Mouse (Mus musculus) midbrain, embryonic 13.5 days (tissue): Measurements from ENCODE around the gene Dusp1. TPM values are rescaled to one million over a fixed set of nuclear protein-coding genes. Genes with fewer than 3 reads are reported as not detected.

Source experiments
- ATAC-seq: fragments of 200-750 bp; cut with Nextera tagmentation; 2 replicates; pipeline ENCODE4 v1.8.0; 2017; ENCODE audit warnings: mild to moderate bottlenecking, moderate TSS enrichment, moderate library complexity
- H3K27ac ChIP-seq: fragments of 300-500 bp; sonication (generic); 2 replicates; pipeline ENCODE4 v1.5.1; 2015; ENCODE audit warnings: inconsistent platforms, mild to moderate bottlenecking, moderate library complexity
- H3K27me3 ChIP-seq: fragments of 300-500 bp; sonication (generic); 2 replicates; pipeline ENCODE4 v1.6.1; 2015; ENCODE audit warnings: mild to moderate bottlenecking, inconsistent platforms
- H3K36me3 ChIP-seq: fragments of 300-500 bp; sonication (generic); 2 replicates; pipeline ENCODE4 v1.6.1; 2015; ENCODE audit warnings: mild to moderate bottlenecking, inconsistent platforms
- H3K4me1 ChIP-seq: fragments of 300-500 bp; sonication (generic); replicated peaks from 2 replicates; pipeline ENCODE4 v1.6.1; 2015; ENCODE audit warnings: inconsistent platforms
- H3K4me2 ChIP-seq: fragments of 300-500 bp; sonication (generic); replicated peaks from 2 replicates; pipeline ENCODE4 v1.6.1; 2015; ENCODE audit warnings: moderate library complexity, mild to moderate bottlenecking, inconsistent platforms
- H3K4me3 ChIP-seq: fragments of 300-500 bp; sonication (generic); replicated peaks from 2 replicates; pipeline ENCODE4 v1.5.1; 2015; ENCODE audit warnings: mild to moderate bottlenecking, inconsistent platforms
- H3K9ac ChIP-seq: fragments of 300-500 bp; sonication (generic); replicated peaks from 2 replicates; pipeline ENCODE4 v1.6.1; 2015; ENCODE audit warnings: mild to moderate bottlenecking, inconsistent platforms
- H3K9me3 ChIP-seq: fragments of 300-500 bp; sonication (generic); 2 replicates; pipeline ENCODE4 v1.6.1; 2016; ENCODE audit warnings: mild to moderate bottlenecking, inconsistent platforms
- WGBS: fragments of 180-500 bp; shearing (Covaris S2); methylation state at CpG from one replicate; pipeline ENCODE4 v1.1.7; 2015; 5-methylcytosine and 5-hydroxymethylcytosine counted together
- polyA plus RNA-seq: library from polyadenylated mRNA; unstranded; fragments of >200 nt; fragmentation: Nextera tagmentation; extraction: Ambion mirVana; gene quantifications from 2 replicates; pipeline ENCODE4 v1.2.1, GENCODE M21; 2015

The Dusp1 gene
- polyA plus RNA-seq, 1 experiment from 2014 or later, result 43.8 TPM

GRCm38 (mm10) chr17:26571377-26571776, 9.4 kb upstream of the Dusp1 start:
- Histone ChIP-seq H3K4me1 (peaks cover 10% of the 10 kb centered on the region; the same call in 1 of the 2 replicates), H3K27ac (no peak overlapping the region), H3K9me3 (peaks cover 5% of the 10 kb centered on the region; the same call in 1 of the 2 replicates), H3K27me3 (no peaks in the 10 kb centered on the region), H3K4me3 (no peak overlapping the region), H3K9ac (no peak overlapping the region), H3K4me2 (no peak overlapping the region), H3K36me3 (peaks cover 59% of the 10 kb centered on the region)
- ATAC-seq, result no peak
- WGBS, result 89% methylated on average over 3 of the region's 3 CpGs

- Histone ChIP-seq H3K36me3 (peaks cover 60% of the 10 kb centered on the region), H3K4me2 (no peak overlapping the region), H3K4me1 (0 out of 2 replicates have a peak, but pooled peaks cover 7% of the 10 kb centered on the region), H3K4me3 (no peak overlapping the region), H3K9me3 (peaks cover 5% of the 10 kb centered on the region; the same call in 1 of the 2 replicates), H3K9ac (no peak overlapping the region), H3K27ac (no peak overlapping the region), H3K27me3 (no peaks in the 10 kb centered on the region)
- 91% methylated on average over 11 of the region's 11 CpGs for WGBS
- ATAC-seq, result no peak
Observed at GRCm38 (mm10) chr17:26570651-26571118, 8.8 kb upstream of the Dusp1 start.

- H3K9me3 ChIP-seq, result peaks cover 5% of the 10 kb centered on the region; the same call in 1 of the 2 replicates
- H3K4me2 ChIP-seq, result no peak overlapping the region
- no peak for ATAC-seq
- no peak overlapping the region for H3K27ac ChIP-seq
- no peak overlapping the region for H3K9ac ChIP-seq
- 86% methylated on average over 4 of the region's 4 CpGs for WGBS
- H3K4me3 ChIP-seq, result no peak overlapping the region
- H3K36me3 ChIP-seq, result peaks cover 65% of the 10 kb centered on the region
- H3K27me3 ChIP-seq, result no peaks in the 10 kb centered on the region
- H3K4me1 ChIP-seq, result peaks cover 7% of the 10 kb centered on the region
Observed at GRCm38 (mm10) chr17:26569594-26570350, 7.8 kb upstream of the Dusp1 start.

- Histone ChIP-seq H3K4me1 (peaks cover 20% of the 10 kb centered on the region), H3K27me3 (no peaks in the 10 kb centered on the region), H3K9ac (no peak overlapping the region), H3K27ac (no peak overlapping the region), H3K9me3 (peaks cover 5% of the 10 kb centered on the region; the same call in 1 of the 2 replicates), H3K4me2 (no peak overlapping the region), H3K4me3 (no peak overlapping the region), H3K36me3 (peaks cover 82% of the 10 kb centered on the region)
- no peak for ATAC-seq
- 97% methylated on average over 4 of the region's 4 CpGs for WGBS
Observed at GRCm38 (mm10) chr17:26567818-26568173, 5.9 kb upstream of the Dusp1 start.

GRCm38 (mm10) chr17:26567142-26567817, 5.4 kb upstream of the Dusp1 start:
- WGBS, result 86% methylated on average over 8 of the region's 8 CpGs
- Histone ChIP-seq H3K9ac (no peak overlapping the region), H3K4me2 (no peak overlapping the region), H3K27ac (no peak overlapping the region), H3K36me3 (peaks cover 81% of the 10 kb centered on the region), H3K9me3 (peaks cover 5% of the 10 kb centered on the region; the same call in 1 of the 2 replicates), H3K27me3 (no peaks in the 10 kb centered on the region), H3K4me3 (no peak overlapping the region), H3K4me1 (peaks cover 25% of the 10 kb centered on the region)
- no peak for ATAC-seq

GRCm38 (mm10) chr17:26564439-26564838, 2.5 kb upstream of the Dusp1 start:
- H3K36me3 ChIP-seq, result peaks cover 58% of the 10 kb centered on the region
- peaks cover 39% of the 10 kb centered on the region for H3K4me1 ChIP-seq
- H3K4me2 ChIP-seq, result no peak overlapping the region
- no peak overlapping the region for H3K9ac ChIP-seq
- peaks cover 5% of the 10 kb centered on the region; the same call in 1 of the 2 replicates for H3K9me3 ChIP-seq
- no peaks in the 10 kb centered on the region for H3K27me3 ChIP-seq
- 39% methylated on average over 9 of the region's 9 CpGs for WGBS
- ATAC-seq, result no peak
- H3K4me3 ChIP-seq, result no peak overlapping the region
- no peak overlapping the region for H3K27ac ChIP-seq

GRCm38 (mm10) chr17:26563476-26563875, 1.5 kb upstream of the Dusp1 start:
- peaks cover 49% of the 10 kb centered on the region for H3K36me3 ChIP-seq
- no peak for ATAC-seq
- H3K4me3 ChIP-seq, result no peak overlapping the region
- H3K4me2 ChIP-seq, result no peak overlapping the region
- WGBS, result 83% methylated on average over 6 of the region's 6 CpGs
- no peaks in the 10 kb centered on the region for H3K27me3 ChIP-seq
- peaks cover 4% of the 10 kb centered on the region; the same call in 1 of the 2 replicates for H3K9me3 ChIP-seq
- H3K4me1 ChIP-seq, result peaks cover 39% of the 10 kb centered on the region
- H3K27ac ChIP-seq, result no peak overlapping the region
- H3K9ac ChIP-seq, result no peak overlapping the region

- no peaks in the 10 kb centered on the region for H3K9me3 ChIP-seq
- ATAC-seq, result no peak
- 73% methylated on average over 4 of the region's 4 CpGs for WGBS
- peak overlapping the region; percentile 75 for H3K4me2 ChIP-seq
- H3K36me3 ChIP-seq, result peaks cover 37% of the 10 kb centered on the region
- no peak overlapping the region for H3K27ac ChIP-seq
- peak overlapping the region; percentile 81 for H3K4me3 ChIP-seq
- H3K27me3 ChIP-seq, result no peaks in the 10 kb centered on the region
- H3K9ac ChIP-seq, result peak overlapping the region; percentile 89
- H3K4me1 ChIP-seq, result peaks cover 39% of the 10 kb centered on the region
Observed at GRCm38 (mm10) chr17:26562292-26562691, 364 bp upstream of the Dusp1 start.

- WGBS, result 0% methylated on average over 35 of the region's 36 CpGs
- peak; percentile 99 for ATAC-seq
Observed at GRCm38 (mm10) chr17:26561290-26561640, 663 bp downstream of the Dusp1 start, which contains the start of gene Ergic1. Gene Ergic1, plus strand, starts transcription at chr17:26561489.

GRCm38 (mm10) chr17:26560526-26561289, 1.2 kb downstream of the Dusp1 start:
- 29% methylated on average over 9 of the region's 9 CpGs for WGBS
- Histone ChIP-seq H3K4me1 (peaks cover 39% of the 10 kb centered on the region), H3K27ac (peak overlapping the region; percentile 83), H3K9ac (peak overlapping the region; percentile 89), H3K36me3 (peaks cover 24% of the 10 kb centered on the region), H3K27me3 (no peaks in the 10 kb centered on the region), H3K9me3 (no peaks in the 10 kb centered on the region), H3K4me3 (peak overlapping the region; percentile 81), H3K4me2 (peak overlapping the region; percentile 75)
- peak; percentile 34 for ATAC-seq

More at GRCm38 (mm10) chr17:26561290-26561640, 663 bp downstream of the Dusp1 start, which contains the start of gene Ergic1:
- peak within 1 kb of the TSS; percentile 83 for H3K27ac ChIP-seq
- peaks cover 29% of the 10 kb centered on the region for H3K36me3 ChIP-seq
- H3K9me3 ChIP-seq, result no peaks in the 10 kb centered on the region
- H3K4me2 ChIP-seq, result peak within 1 kb of the TSS; percentile 75
- peaks cover 39% of the 10 kb centered on the region for H3K4me1 ChIP-seq
- H3K27me3 ChIP-seq, result no peaks in the 10 kb centered on the region
- peak within 1 kb of the TSS; percentile 81 for H3K4me3 ChIP-seq
- H3K9ac ChIP-seq, result peak within 1 kb of the TSS; percentile 89

- no peaks in the 10 kb centered on the region for H3K4me1 ChIP-seq
- no peaks in the 10 kb centered on the region for H3K9me3 ChIP-seq
- no peaks in the 10 kb centered on the region for H3K36me3 ChIP-seq
- H3K27ac ChIP-seq, result no peak overlapping the region
- H3K9ac ChIP-seq, result no peak overlapping the region
- no peak overlapping the region for H3K4me3 ChIP-seq
- no peak overlapping the region for H3K4me2 ChIP-seq
- 78% methylated on average over 3 of the region's 3 CpGs for WGBS
- H3K27me3 ChIP-seq, result peaks cover 5% of the 10 kb centered on the region; the same call in 1 of the 2 replicates
- ATAC-seq, result no peak
Observed at GRCm38 (mm10) chr17:26553033-26553432, 8.9 kb downstream of the Dusp1 start.
